Mouse (Mus musculus) bone marrow macrophage, adult 2 months (primary cell): ENCODE data around the gene Serpinh1.

ENCODE experiments used
- CTCF ChIP-seq: IDR thresholded peaks from 2 replicates; pipeline ENCODE4 v1.5.1; 2012; ENCODE audit warnings: low read depth, mild to moderate bottlenecking, low read length, moderate library complexity
- POLR2A ChIP-seq: IDR thresholded peaks from 2 replicates; pipeline ENCODE4 v1.6.1; 2012; ENCODE audit warnings: mild to moderate bottlenecking, low read depth, low read length, borderline replicate concordance

DNA sequence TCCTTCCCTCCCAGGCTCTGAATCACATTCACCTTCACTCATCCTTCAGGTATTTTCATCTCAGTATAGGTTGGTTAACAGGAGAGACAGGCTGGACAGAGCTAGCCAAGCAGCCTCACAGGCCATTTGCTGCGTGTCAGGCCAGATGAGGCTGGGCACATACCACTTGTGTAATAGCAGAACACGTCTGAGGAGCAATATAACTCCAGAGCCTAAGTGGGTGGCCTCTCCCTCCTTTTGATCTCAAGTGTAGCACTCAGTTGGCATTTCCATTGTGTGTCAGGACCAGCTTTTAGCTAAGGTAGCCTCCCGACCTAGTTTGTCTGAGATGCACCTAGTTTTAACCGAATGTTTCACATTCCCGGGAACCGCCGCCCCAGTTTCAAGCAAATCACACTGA is 36.8 kb downstream of the Serpinh1 start:
- TF ChIP-seq POLR2A (no peak), CTCF (no peak)
